Mouse (Mus musculus): ENCODE data around the gene Doc2g.
"Not testable (repeated sequence)": the region's sequence is repeated elsewhere in the genome, so short reads cannot be mapped to it uniquely, and the experiment has no call there.

GRCm38 (mm10) chr19:3957296-3958036, 45.6 kb upstream of the Doc2g start:
- not testable (repeated sequence) for TF ChIP-seq CTCF (IDR thresholded peaks at IDR 0.05; ENCODE audit: borderline replicate concordance, insufficient read depth, low read depth, low read length); POLR2A (IDR thresholded peaks at IDR 0.05; ENCODE audit: borderline replicate concordance, insufficient read depth, low read length)
